Mouse (Mus musculus): ENCODE results near the gene Nsun5. TPM values are rescaled to one million over a fixed set of nuclear protein-coding genes. Genes with fewer than 3 reads are reported as not detected.

Gene Nsun5
- total RNA-seq (2015; ENCODE audit: low replicate concordance) (0.77 and 4.6 TPM in 2 replicates), total RNA-seq (2017; ENCODE audit: low replicate concordance) (1.7 and 3.2 TPM in 2 replicates)

- ATAC-seq (replicated peaks; ENCODE audit: low FRiP score, poor library complexity, severe bottlenecking), result peak; percentile 82
These were observed at the start of gene Nsun5 for GRCm38 (mm10) chr5:135369787-135370654. Nsun5 (plus strand) TSS chr5:135369953.

GRCm38 (mm10) chr5:135322197-135322596, 47.6 kb upstream of the Nsun5 start:
- no peak for ATAC-seq (replicated peaks; ENCODE audit: low FRiP score, poor library complexity, severe bottlenecking)

GRCm38 (mm10) chr5:135326121-135326659, 43.6 kb upstream of the Nsun5 start:
- no peak for ATAC-seq (replicated peaks; ENCODE audit: low FRiP score, poor library complexity, severe bottlenecking)

GRCm38 (mm10) chr5:135329471-135329870, 40.3 kb upstream of the Nsun5 start:
- no peak for ATAC-seq (replicated peaks; ENCODE audit: low FRiP score, poor library complexity, severe bottlenecking)

GRCm38 (mm10) chr5:135330201-135330600, 39.6 kb upstream of the Nsun5 start:
- no peak for ATAC-seq (replicated peaks; ENCODE audit: low FRiP score, poor library complexity, severe bottlenecking)

- ATAC-seq (replicated peaks; ENCODE audit: low FRiP score, poor library complexity, severe bottlenecking), result no peak
These were observed 38.6 kb upstream of the Nsun5 start for GRCm38 (mm10) chr5:135331161-135331560.

GRCm38 (mm10) chr5:135337575-135337974, 32.2 kb upstream of the Nsun5 start:
- ATAC-seq (replicated peaks; ENCODE audit: low FRiP score, poor library complexity, severe bottlenecking), result no peak

GRCm38 (mm10) chr5:135345989-135346388, 23.8 kb upstream of the Nsun5 start:
- 0 out of 2 replicates have a peak, but pooled peaks have one; percentile 13 for ATAC-seq (replicated peaks; ENCODE audit: low FRiP score, poor library complexity, severe bottlenecking)

- ATAC-seq (replicated peaks; ENCODE audit: low FRiP score, poor library complexity, severe bottlenecking), result no peak
These were observed 23.3 kb upstream of the Nsun5 start for GRCm38 (mm10) chr5:135346430-135346829.

GRCm38 (mm10) chr5:135347511-135348011, 22.2 kb upstream of the Nsun5 start:
- ATAC-seq (replicated peaks; ENCODE audit: low FRiP score, poor library complexity, severe bottlenecking), result no peak

- no peak for ATAC-seq (replicated peaks; ENCODE audit: low FRiP score, poor library complexity, severe bottlenecking)
These were observed 19.9 kb upstream of the Nsun5 start, which contains the start of gene Fkbp6 for GRCm38 (mm10) chr5:135349862-135350261. Fkbp6 (minus strand) TSS chr5:135350044.

GRCm38 (mm10) chr5:135351606-135352005, 18.1 kb upstream of the Nsun5 start:
- ATAC-seq (replicated peaks; ENCODE audit: low FRiP score, poor library complexity, severe bottlenecking), result no peak

GRCm38 (mm10) chr5:135352995-135353394, 16.8 kb upstream of the Nsun5 start, which contains the start of gene Trim50:
Trim50 (plus strand) TSS chr5:135353295.
- ATAC-seq (replicated peaks; ENCODE audit: low FRiP score, poor library complexity, severe bottlenecking), result no peak

- ATAC-seq (replicated peaks; ENCODE audit: low FRiP score, poor library complexity, severe bottlenecking), result 0 out of 2 replicates have a peak, but pooled peaks have one; percentile 36
These were observed 16.2 kb upstream of the Nsun5 start for GRCm38 (mm10) chr5:135353564-135353963.

GRCm38 (mm10) chr5:135356090-135356489, 13.7 kb upstream of the Nsun5 start:
- no peak for ATAC-seq (replicated peaks; ENCODE audit: low FRiP score, poor library complexity, severe bottlenecking)

GRCm38 (mm10) chr5:135357556-135357955, 12.2 kb upstream of the Nsun5 start:
- ATAC-seq (replicated peaks; ENCODE audit: low FRiP score, poor library complexity, severe bottlenecking), result no peak

- 0 out of 2 replicates have a peak, but pooled peaks have one; percentile 16 for ATAC-seq (replicated peaks; ENCODE audit: low FRiP score, poor library complexity, severe bottlenecking)
These were observed 10.0 kb upstream of the Nsun5 start for GRCm38 (mm10) chr5:135359772-135360171.

GRCm38 (mm10) chr5:135362572-135362971, 7.2 kb upstream of the Nsun5 start:
- ATAC-seq (replicated peaks; ENCODE audit: low FRiP score, poor library complexity, severe bottlenecking), result no peak

GRCm38 (mm10) chr5:135363540-135363939, 6.2 kb upstream of the Nsun5 start:
- ATAC-seq (replicated peaks; ENCODE audit: low FRiP score, poor library complexity, severe bottlenecking), result no peak

GRCm38 (mm10) chr5:135367841-135368240, 1.9 kb upstream of the Nsun5 start:
- ATAC-seq (replicated peaks; ENCODE audit: low FRiP score, poor library complexity, severe bottlenecking), result no peak

- no peak for ATAC-seq (replicated peaks; ENCODE audit: low FRiP score, poor library complexity, severe bottlenecking)
These were observed 1.4 kb upstream of the Nsun5 start for GRCm38 (mm10) chr5:135368312-135368711.

Data from erythroblast, adult 5-6 weeks (primary cell).